Mouse (Mus musculus) left cerebral cortex, postnatal 4 days (tissue): ENCODE data around the gene Lrrc40. TPM values are rescaled to one million over a fixed set of nuclear protein-coding genes. Genes with fewer than 3 reads are reported as not detected.
"Not testable (repeated sequence)": the region's sequence is repeated elsewhere in the genome, so short reads cannot be mapped to it uniquely, and the experiment has no call there.

Experiments
- DNase-seq: peaks from one replicate; pipeline ENCODE4 v3.0.0-alpha.2; 2022
- intact Hi-C: fragments of 180-260 bp; cut with DNase I; formaldehyde crosslinking; loops from one replicate; pipeline ENCODE4 v1.15.1; 2025
- total RNA-seq, 2 experiments: library from RNA; stranded (reverse); gene quantifications; 2 replicates each; pipeline ENCODE4 v1.2.3; 2021

Gene Lrrc40
- total RNA-seq, 2 experiments from 2014 or later, result 38.3 to 46.9 TPM

- DNase-seq, result no peak
- intact Hi-C loops, result no loop called here
Observed at GRCm38 (mm10) chr3:158077380-158077772, 40.9 kb downstream of the Lrrc40 start.

GRCm38 (mm10) chr3:158077828-158078227 lies 41.4 kb downstream of the Lrrc40 start:
- no peak for DNase-seq
- intact Hi-C loops, result no loop called here

GRCm38 (mm10) chr3:158091601-158092000 lies 55.1 kb downstream of the Lrrc40 start:
- intact Hi-C loops, result no loop called here
- DNase-seq, result no peak

GRCm38 (mm10) chr3:158093919-158094318 lies 57.5 kb downstream of the Lrrc40 start:
- intact Hi-C loops, result no loop called here
- DNase-seq, result no peak

- intact Hi-C loops, DNase-seq: not testable (repeated sequence)
Observed at GRCm38 (mm10) chr3:158102043-158102442, 65.6 kb downstream of the Lrrc40 start.

- DNase-seq, intact Hi-C loops: not testable (repeated sequence)
Observed at GRCm38 (mm10) chr3:158102530-158102929, 66.1 kb downstream of the Lrrc40 start.

GRCm38 (mm10) chr3:158103467-158103866 lies 67.0 kb downstream of the Lrrc40 start:
- intact Hi-C loops, result no loop called here

GRCm38 (mm10) chr3:158105260-158105659 lies 68.8 kb downstream of the Lrrc40 start:
- intact Hi-C loops, result no loop called here
- DNase-seq, result peak; percentile 5

More at GRCm38 (mm10) chr3:158103467-158103866, 67.0 kb downstream of the Lrrc40 start:
- DNase-seq, result no peak

Other genes starting within 250 kb of the Lrrc40 start
- 1 to 10 TPM; 3.5 to 3.7 TPM for gene Cth, start 111.6 kb upstream of the Lrrc40 start, total RNA-seq
- 10 to 100 TPM; 75.1 to 79.6 TPM for gene Ankrd13c, start 89.4 kb upstream of the Lrrc40 start, total RNA-seq
- 100 to 1,000 TPM; 209 to 210 TPM for gene Srsf11, start within 50 bp of the Lrrc40 start, total RNA-seq